Mouse (Mus musculus) kidney, adult 2 months (tissue): ENCODE measurements around the gene Scarb1. TPM values are rescaled to one million over a fixed set of nuclear protein-coding genes. Genes with fewer than 3 reads are reported as not detected.
A peak's percentile ranks its signal among the peaks of the same experiment; 100 is the strongest.

ENCODE experiments used
- DNase-seq: peaks from one replicate; pipeline ENCODE4 v3.0.0; 2021
- H3K27ac ChIP-seq: fragments of 200-500 bp; 2 replicates; pipeline ENCODE4 v1.5.1; 2012; ENCODE audit warnings: low read depth, low read length, control low read depth, inconsistent platforms; ENCODE audit not compliant: insufficient read depth
- H3K27me3 ChIP-seq: fragments of 200-500 bp; replicated peaks from 2 replicates; pipeline ENCODE4 v1.6.1; 2012; ENCODE audit warnings: mild to moderate bottlenecking, moderate library complexity, low read length, inconsistent platforms; ENCODE audit not compliant: control insufficient read depth, insufficient read depth
- H3K36me3 ChIP-seq: fragments of 200-500 bp; 2 replicates; pipeline ENCODE4 v1.6.1; 2012; ENCODE audit warnings: mild to moderate bottlenecking, moderate library complexity, low read length, inconsistent platforms; ENCODE audit not compliant: control insufficient read depth, insufficient read depth
- H3K4me1 ChIP-seq: fragments of 200-500 bp; 2 replicates; pipeline ENCODE4 v1.6.1; 2011; ENCODE audit warnings: low read length; ENCODE audit not compliant: control insufficient read depth, insufficient read depth
- H3K4me3 ChIP-seq: fragments of 200-500 bp; 2 replicates; pipeline ENCODE4 v1.5.1; 2011; ENCODE audit warnings: mild to moderate bottlenecking, low read depth, low read length, control low read depth; ENCODE audit not compliant: insufficient read depth
- CTCF ChIP-seq: fragments of 200-500 bp; conservative IDR thresholded peaks from 2 replicates; pipeline ENCODE4 v1.5.1; 2011; ENCODE audit warnings: low read depth, mild to moderate bottlenecking, control low read depth, low read length, moderate library complexity, mixed read lengths; ENCODE audit not compliant: insufficient read depth, insufficient read length
- POLR2A ChIP-seq: fragments of 200-500 bp; IDR thresholded peaks from one replicate; pipeline ENCODE4 v1.6.1; 2011; ENCODE audit warnings: low read depth, low read length, control low read depth
- WGBS: fragments of 180-500 bp; shearing (Covaris S2); methylation state at CpG from one replicate; pipeline ENCODE4 v1.1.7; 2018; 5-methylcytosine and 5-hydroxymethylcytosine counted together
- polyA plus RNA-seq: library from polyadenylated mRNA; depleted of rRNA; stranded (reverse); fragments of >200 nt; gene quantifications from 2 replicates; pipeline ENCODE4 v1.2.3, GENCODE M21; 2012

The Scarb1 gene
- polyA plus RNA-seq, 1 experiment: 35.5 TPM

GRCm38 (mm10) chr5:125262578-125262977 is 78.3 kb downstream of the Scarb1 start:
- 52% methylated on average over 7 of the region's 7 CpGs for WGBS
- H3K36me3 ChIP-seq: no peaks in the 10 kb centered on the region
- no peak overlapping the region for H3K4me3 ChIP-seq
- no peak for TF ChIP-seq CTCF
- H3K27me3 ChIP-seq: no peaks in the 10 kb centered on the region
- DNase-seq: no peak
- H3K27ac ChIP-seq: no peak overlapping the region
- H3K4me1 ChIP-seq: no peaks in the 10 kb centered on the region

DNA sequence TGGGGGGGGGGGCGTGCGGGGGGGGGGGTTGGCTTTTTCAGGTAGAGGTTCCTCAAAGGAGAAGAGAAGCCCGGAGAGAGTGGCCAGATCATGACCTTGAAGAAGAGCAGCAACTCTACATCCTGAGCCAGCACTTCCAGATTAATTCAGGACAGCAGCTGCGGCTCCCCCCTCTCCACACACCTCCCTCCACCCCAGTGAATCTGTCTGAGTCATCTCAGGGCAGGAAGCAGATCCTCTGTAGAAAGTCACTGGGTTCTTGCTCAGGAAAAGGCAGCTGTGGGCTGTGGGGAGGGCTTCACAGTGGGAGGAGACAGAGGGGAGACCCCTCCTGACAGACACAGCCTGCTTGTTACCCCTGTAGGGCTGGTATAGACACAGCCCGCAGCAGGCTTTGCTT is 87.0 kb downstream of the Scarb1 start:
- DNase-seq: peak; percentile 21
- Histone ChIP-seq H3K27me3 (no peaks in the 10 kb centered on the region), H3K27ac (no peak overlapping the region), H3K4me3 (no peak overlapping the region), H3K4me1 (no peaks in the 10 kb centered on the region), H3K36me3 (no peaks in the 10 kb centered on the region)
- TF ChIP-seq POLR2A (no peak), CTCF (no peak)
- 50% methylated on average over 4 of the region's 5 CpGs for WGBS

GRCm38 (mm10) chr5:125253448-125253847 is 87.4 kb downstream of the Scarb1 start:
- H3K36me3 ChIP-seq: no peaks in the 10 kb centered on the region
- H3K27ac ChIP-seq: no peak overlapping the region
- WGBS: 97% methylated on average over 3 of the region's 3 CpGs
- no peak for TF ChIP-seq CTCF
- TF ChIP-seq POLR2A: no peak
- no peak for DNase-seq
- H3K4me1 ChIP-seq: no peaks in the 10 kb centered on the region
- no peaks in the 10 kb centered on the region for H3K27me3 ChIP-seq
- H3K4me3 ChIP-seq: no peak overlapping the region

- no peaks in the 10 kb centered on the region for H3K4me1 ChIP-seq
- H3K36me3 ChIP-seq: no peaks in the 10 kb centered on the region
- TF ChIP-seq POLR2A (no peak), CTCF (no peak)
- no peak overlapping the region for H3K4me3 ChIP-seq
- peak; percentile 81 for DNase-seq
- WGBS: 54% methylated on average over 8 of the region's 8 CpGs
- peak overlapping the region; percentile 8; the same call in 1 of the 2 replicates for H3K27ac ChIP-seq
- no peaks in the 10 kb centered on the region for H3K27me3 ChIP-seq
These were observed 88.2 kb downstream of the Scarb1 start for GRCm38 (mm10) chr5:125252664-125253063.

DNA sequence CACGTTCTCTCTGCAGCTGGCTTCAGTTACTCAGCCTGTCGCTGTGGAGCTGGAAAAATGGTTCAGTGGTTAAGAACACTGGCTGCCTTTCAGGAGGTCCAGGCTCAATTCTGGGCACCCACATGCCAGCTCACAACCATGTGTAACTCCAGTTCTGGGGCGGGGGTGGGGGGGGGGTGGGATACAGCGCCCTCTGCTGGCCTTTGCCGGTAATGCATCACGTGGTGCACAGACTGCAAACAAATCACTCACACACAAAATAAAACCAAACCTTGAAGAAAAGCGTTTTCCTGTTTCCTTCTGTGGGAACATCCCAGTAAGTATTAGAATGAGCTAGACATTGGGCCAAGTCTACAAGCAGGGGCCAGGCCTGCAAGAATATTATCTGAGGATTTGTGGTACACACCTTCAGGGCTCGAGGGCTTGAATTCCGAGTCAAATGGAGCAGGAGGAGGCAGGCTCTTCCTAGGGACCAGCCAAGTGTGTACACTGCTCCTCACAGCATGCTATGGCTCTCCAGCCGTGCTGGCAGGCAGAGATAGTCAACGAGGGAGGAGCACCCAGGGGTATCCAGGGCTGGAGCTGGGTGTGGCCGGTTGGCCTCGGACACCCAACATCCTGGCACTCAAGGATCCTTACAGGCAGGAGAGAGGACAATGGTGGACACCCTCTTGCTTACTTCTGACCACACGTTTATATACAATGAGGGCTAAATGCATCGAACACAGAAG is 88.8 kb downstream of the Scarb1 start:
- H3K36me3 ChIP-seq: no peaks in the 10 kb centered on the region
- no peak overlapping the region for H3K4me3 ChIP-seq
- 41% methylated on average over 15 of the region's 15 CpGs for WGBS
- no peaks in the 10 kb centered on the region for H3K4me1 ChIP-seq
- DNase-seq: peak; percentile 28
- peak; percentile 49 for TF ChIP-seq CTCF
- no peak for TF ChIP-seq POLR2A
- peak overlapping the region; percentile 8 for H3K27ac ChIP-seq
- no peaks in the 10 kb centered on the region for H3K27me3 ChIP-seq

DNA sequence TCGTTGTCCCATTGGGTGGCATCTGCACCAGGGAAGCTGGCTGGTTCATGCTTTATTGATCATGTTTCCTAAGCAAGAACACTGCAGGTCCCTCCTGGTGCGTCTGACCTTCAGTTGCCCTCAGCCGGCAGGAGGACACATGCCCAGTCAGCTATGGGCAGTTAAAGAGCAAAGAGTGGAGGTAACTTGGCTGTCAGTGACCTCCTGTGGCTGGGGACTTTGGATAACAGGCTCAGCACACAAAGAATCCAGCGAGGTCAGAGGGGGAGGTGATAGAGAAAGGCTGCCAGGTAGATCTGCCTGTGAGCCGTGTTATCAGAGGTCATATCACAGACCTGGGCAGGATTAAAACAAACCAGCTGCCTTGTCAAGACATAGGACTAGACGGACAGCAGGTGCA is 91.7 kb downstream of the Scarb1 start:
- Histone ChIP-seq H3K27ac (no peak overlapping the region), H3K4me1 (no peaks in the 10 kb centered on the region), H3K27me3 (no peaks in the 10 kb centered on the region), H3K4me3 (no peak overlapping the region), H3K36me3 (no peaks in the 10 kb centered on the region)
- peak; percentile 41 for DNase-seq
- WGBS: 39% methylated on average over 6 of the region's 6 CpGs
- TF ChIP-seq CTCF (peak; percentile 37; the same call in 1 of the 2 replicates), POLR2A (no peak)

DNA sequence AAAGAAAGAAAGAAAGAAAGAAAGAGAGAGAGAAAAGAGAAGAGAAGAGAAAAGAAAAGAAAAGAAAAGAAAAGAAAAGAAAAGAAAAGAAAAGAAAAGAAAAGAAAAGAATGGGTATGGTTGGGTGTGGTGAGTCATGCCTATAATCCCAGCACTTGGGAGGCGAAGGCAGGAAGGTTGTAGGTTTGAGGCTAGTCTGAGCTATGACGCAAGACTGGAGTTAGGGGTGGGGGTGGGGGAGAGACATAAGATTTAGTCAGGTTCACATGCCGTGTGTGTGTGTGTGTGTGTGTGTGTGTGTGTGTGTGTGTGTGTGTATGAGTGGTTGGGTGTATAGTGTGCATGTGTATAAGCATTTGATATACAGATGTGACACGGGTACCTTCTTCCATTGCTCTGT is 94.2 kb downstream of the Scarb1 start:
- no peak overlapping the region for H3K4me3 ChIP-seq
- H3K4me1 ChIP-seq: no peaks in the 10 kb centered on the region
- no peaks in the 10 kb centered on the region for H3K36me3 ChIP-seq
- DNase-seq: no peak
- WGBS: 94% methylated on average over 4 of the region's 4 CpGs
- no peak for TF ChIP-seq CTCF
- no peak for TF ChIP-seq POLR2A
- no peaks in the 10 kb centered on the region for H3K27me3 ChIP-seq
- no peak overlapping the region for H3K27ac ChIP-seq

DNA sequence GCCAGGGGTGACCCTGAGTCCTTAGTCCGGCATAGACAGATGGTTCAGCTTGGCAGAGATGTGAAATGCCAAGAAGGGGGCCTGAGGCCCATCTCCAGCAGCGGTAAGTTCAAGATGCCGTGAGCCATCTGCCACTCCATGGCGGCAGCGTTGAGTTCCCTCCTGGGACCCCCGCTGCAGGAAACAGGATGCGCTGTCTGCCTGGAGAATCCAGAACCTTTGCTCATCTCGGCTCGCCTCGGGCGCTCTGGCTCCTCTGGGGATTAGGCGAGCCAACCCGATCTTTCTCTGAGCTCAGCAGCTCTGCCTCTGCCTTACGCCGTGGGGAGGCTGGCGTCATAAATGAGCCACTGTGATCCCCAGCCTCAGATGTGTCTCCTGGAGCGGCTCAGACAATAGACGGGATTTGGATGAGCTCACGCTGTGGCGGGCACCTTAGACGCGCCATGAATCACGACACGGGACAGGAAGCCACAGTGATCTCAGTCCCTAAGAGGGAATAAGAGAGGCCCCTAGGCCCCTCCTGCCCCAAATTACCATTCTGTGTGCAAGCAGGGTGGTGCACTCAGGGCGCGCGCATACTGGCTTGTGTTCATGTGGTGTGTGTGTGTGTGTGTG is 95.3 kb downstream of the Scarb1 start:
- Histone ChIP-seq H3K4me3 (no peak overlapping the region), H3K27ac (no peak overlapping the region), H3K4me1 (no peaks in the 10 kb centered on the region), H3K36me3 (no peaks in the 10 kb centered on the region), H3K27me3 (no peaks in the 10 kb centered on the region)
- no peak for TF ChIP-seq POLR2A
- no peak for TF ChIP-seq CTCF
- DNase-seq: peak; percentile 75
- WGBS: 14% methylated on average over 27 of the region's 27 CpGs
